Mouse (Mus musculus) v-Abl transformed pro-B cells (cell line): Measurements from ENCODE around the gene 4921504E06Rik.

Source experiments
- in situ Hi-C, 2 experiments: fragments of 400-800 bp; cut with MboI; formaldehyde crosslinking; loops; one replicate each; pipeline ENCODE4 v1.15.1; 2025; ENCODE audit not compliant: unreplicated experiment in 2 of 2

Gene 4921504E06Rik

DNA sequence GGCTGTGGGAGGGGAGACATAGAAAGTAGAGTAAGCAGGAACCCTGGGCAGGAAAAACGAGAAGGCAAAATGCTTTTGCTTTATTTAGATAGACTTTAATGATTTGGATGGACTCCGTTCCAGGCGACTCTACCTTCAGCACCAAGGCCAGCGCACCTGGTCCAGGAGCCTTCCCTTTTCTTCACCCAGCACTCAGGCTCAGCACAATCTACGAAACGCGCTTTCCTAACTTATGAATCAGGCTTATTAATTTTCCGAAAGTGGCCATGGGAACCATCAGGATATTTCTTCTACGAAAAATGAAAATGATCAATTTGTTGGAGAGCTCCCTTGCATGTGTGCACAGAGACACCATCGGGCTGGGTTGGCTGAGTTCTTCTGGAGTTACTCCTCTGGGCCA lies 124.7 kb downstream of the 4921504E06Rik start:
- in situ Hi-C loops: no loop called here

DNA sequence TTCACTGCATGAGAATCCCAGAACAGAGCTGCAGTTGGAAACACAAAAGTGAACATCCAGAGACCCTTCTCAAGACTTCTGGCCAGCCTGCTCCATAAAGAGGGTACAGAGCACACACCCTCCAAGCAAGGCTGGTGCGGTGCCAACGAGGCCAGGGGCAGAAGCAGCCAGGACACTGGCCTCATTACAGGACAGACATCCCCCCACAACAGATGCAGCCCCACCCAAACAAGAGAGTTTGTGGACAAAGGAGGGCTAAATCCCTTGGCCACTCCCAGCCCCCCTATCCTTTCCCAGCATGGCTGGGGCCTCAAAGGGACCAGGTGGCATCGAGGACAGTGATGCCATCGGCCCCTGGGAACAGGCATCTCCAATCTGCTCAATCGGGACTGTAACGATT lies 130.6 kb downstream of the 4921504E06Rik start:
- in situ Hi-C loops: loop anchor here (25.0 kb wide), 3 partner anchors 1064 to 1764 kb away; no protein-coding TSS in a partner anchor

DNA sequence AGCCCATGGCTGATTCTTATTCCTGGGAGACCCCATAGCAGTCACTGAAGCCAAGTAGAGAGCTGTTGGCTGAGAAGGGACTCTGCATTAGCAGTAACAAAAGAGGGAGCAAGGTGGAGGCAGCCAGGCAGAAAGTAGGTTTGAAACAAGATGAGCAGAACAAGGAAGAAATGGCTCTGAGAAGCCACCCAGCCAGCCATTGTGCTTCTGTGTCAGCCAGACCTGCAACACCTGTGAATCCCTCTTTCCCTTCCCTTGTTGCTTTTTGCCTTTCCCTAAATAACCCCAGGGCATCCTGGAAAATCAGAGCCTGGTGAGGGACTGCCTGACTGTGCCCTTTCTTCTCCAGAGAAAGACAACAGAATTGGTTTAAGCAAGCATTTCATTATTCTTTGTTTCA lies 131.5 kb downstream of the 4921504E06Rik start:
- in situ Hi-C loops: loop anchor here (25.0 kb wide), 3 partner anchors 1065 to 1765 kb away; no protein-coding TSS in a partner anchor

DNA sequence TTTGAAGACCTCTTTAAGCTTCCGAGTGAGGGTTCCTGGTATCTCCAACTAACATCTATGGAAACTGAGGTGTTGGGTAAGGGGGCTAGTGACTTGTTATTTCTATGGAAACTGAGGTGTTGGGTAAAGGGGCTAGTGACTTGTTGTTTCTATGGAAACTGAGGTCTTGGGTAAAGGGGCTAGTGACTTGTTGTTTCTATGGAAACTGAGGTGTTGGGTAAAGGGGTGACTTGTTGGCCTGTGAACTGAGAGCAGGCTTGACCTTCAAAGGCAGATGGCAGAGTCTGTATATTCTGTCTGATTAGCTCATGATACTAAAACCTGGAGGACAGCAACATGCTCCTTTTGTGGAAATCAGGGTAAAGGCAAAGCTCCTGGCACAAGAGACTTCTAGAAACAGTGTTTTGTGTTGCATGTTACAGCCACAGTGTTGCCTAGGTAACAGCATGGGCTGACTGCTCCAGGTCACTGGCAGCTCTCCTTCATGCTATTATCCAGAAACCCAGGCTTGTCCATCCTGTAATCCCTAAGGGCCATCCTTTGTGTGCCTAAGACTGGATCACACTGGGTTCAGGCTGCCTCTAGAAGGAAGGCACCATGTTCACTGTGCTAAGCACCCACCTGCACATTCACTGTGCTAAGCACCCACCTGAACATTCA lies 133.9 kb downstream of the 4921504E06Rik start:
- in situ Hi-C loops: loop anchor here (5.0 to 25.0 kb wide), 10 partner anchors 95 to 1845 kb away; no protein-coding TSS in a partner anchor

DNA sequence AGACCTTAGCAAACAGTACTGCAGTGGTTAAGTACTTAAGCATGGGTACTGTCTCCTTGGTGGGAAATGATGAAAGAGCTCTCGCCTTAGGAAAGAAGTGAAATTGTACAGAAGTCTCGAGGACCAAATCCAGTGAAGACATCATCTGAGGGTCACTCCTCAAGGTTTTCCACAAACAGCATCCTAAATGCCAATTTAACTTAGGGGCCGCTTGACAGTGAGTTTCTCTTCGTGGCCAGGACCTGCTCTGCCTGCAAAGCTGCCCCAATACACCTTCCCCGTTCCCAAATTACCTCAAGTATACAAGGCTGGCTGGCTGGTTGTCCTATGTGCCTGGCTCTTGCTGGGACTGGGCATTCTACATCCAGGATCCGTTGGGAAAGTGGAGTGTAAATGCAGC lies 137.6 kb downstream of the 4921504E06Rik start:
- in situ Hi-C loops: loop anchor here (5.0 to 25.0 kb wide), 10 partner anchors 99 to 1849 kb away; no protein-coding TSS in a partner anchor

DNA sequence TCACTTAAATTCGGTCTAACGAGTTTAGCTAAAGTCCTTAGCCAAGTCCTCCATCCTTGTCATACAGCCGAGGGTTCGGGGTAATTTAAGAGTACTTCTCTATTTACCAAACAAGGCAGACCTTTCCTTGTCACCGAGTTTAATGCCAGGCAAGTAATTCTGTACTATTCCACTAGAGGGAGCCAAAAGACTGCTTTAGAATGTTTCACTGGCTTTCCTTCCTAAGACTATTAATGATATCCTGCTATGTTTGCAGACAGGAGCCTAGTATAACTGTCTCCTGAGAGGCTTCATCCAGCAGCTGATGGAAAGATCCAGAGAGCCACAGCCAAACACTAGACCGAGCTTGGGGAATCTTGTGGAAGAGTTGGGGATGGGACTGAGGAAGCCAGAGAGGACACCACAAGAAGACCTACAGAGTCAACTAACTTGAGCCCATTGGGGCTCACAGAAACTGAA lies 138.6 kb downstream of the 4921504E06Rik start:
- in situ Hi-C loops: loop anchor here (5.0 to 25.0 kb wide), 10 partner anchors 100 to 1850 kb away; no protein-coding TSS in a partner anchor

DNA sequence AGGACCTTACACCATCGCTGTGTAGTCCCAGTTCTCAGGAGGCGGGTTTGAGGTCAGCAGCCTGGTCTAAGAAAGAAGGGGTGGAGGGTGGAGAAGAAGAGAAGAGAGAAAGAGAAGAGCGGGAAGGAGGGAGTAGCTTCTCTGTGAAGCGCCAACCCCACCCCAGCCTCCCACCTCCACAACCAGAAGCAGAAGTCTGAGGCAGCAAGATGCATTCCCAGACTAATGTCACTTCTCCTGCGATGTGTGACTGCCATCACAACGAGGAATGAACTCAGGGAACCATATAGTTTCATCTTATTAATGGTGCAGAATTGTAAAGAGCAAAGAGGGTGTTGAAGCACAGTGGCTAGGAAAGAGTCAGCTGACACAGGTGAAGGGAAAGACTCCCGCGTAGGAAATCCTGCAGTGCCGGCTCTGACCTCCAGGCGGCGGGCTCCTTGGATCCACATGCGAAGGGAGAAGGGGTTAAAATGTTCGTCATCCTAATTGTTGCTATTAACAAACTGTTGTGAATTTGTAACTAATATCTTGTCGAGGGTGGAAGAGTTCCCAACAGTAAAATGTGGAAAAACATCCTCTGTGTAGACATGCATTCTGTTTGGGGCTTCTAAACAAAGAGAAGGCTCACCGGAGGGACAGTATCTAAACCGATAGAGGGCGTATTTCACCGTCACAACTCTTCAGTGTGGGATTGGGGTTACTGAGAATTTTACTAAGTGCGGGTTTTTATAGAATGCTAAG lies 139.3 kb downstream of the 4921504E06Rik start:
- in situ Hi-C loops: loop anchor here (5.0 to 25.0 kb wide), 9 partner anchors 100 to 1850 kb away; no protein-coding TSS in a partner anchor
